Mouse (Mus musculus): ENCODE data around the gene Hist2h3c2.
"Not testable (repeated sequence)": the region's sequence is repeated elsewhere in the genome, so short reads cannot be mapped to it uniquely, and the experiment has no call there.

GRCm38 (mm10) chr3:96287334-96287733 is 48.4 kb upstream of the Hist2h3c2 start:
- TF ChIP-seq JUND, ZKSCAN1, RCOR1, GATA1 (IDR thresholded peaks at IDR 0.05; ENCODE audit: low read depth, low read length): not testable (repeated sequence)
- peak; percentile 46 to 94 (median 91); a peak in 5 of 6 replicates for TF ChIP-seq CTCF (IDR thresholded peaks at IDR 0.05 in 2 of 3, conservative IDR thresholded peaks at IDR 0.05 in 1 of 3; ENCODE audit: control insufficient read depth in 1 of 3, insufficient read depth in 1 of 3, low read depth in 2 of 3, low read length in 3 of 3, poor library complexity in 1 of 3, severe bottlenecking in 1 of 3)

Measured in MEL (cell line).